Mouse (Mus musculus): Measurements from ENCODE around the gene Mapt.

- TF ChIP-seq CTCF (IDR thresholded peaks at IDR 0.05; ENCODE audit: extremely low read depth, insufficient read length, insufficient replicate concordance, low read depth, low read length) (no peak), POLR2A (IDR thresholded peaks at IDR 0.05; ENCODE audit: low read depth, low read length) (no peak)
Observed at GRCm38 (mm10) chr11:104334946-104335345, 103.8 kb downstream of the Mapt start.
